Mouse (Mus musculus) lung, embryonic 14.5 days (tissue): Measurements from ENCODE around the gene Taf5. TPM values are rescaled to one million over a fixed set of nuclear protein-coding genes. Genes with fewer than 3 reads are reported as not detected.

Experiments
- ATAC-seq: fragments of 200-750 bp; cut with Nextera tagmentation; 2 replicates; pipeline ENCODE4 v1.8.0; 2017; ENCODE audit warnings: mild to moderate bottlenecking, moderate TSS enrichment, moderate library complexity; ENCODE audit not compliant: insufficient read depth
- DNase-seq: peaks from one replicate; pipeline ENCODE4 v3.0.0-alpha.2; 2015
- H3K27ac ChIP-seq: fragments of 300-500 bp; sonication (generic); 2 replicates; pipeline ENCODE4 v1.5.1; 2014; ENCODE audit warnings: low read depth, mild to moderate bottlenecking, moderate library complexity
- H3K27me3 ChIP-seq: fragments of 300-500 bp; sonication (generic); 2 replicates; pipeline ENCODE4 v1.6.1; 2014; ENCODE audit warnings: low read length, control low read depth; ENCODE audit not compliant: insufficient read depth
- H3K36me3 ChIP-seq: fragments of 300-500 bp; sonication (generic); 2 replicates; pipeline ENCODE4 v1.6.1; 2014; ENCODE audit warnings: control low read depth; ENCODE audit not compliant: insufficient read depth
- H3K4me1 ChIP-seq: fragments of 300-500 bp; sonication (generic); 2 replicates; pipeline ENCODE4 v1.6.1; 2014; ENCODE audit warnings: antibody characterized with exemption, control low read depth; ENCODE audit not compliant: insufficient read depth
- H3K4me2 ChIP-seq: fragments of 300-500 bp; sonication (generic); 2 replicates; pipeline ENCODE4 v1.6.1; 2014; ENCODE audit warnings: mild to moderate bottlenecking
- H3K4me3 ChIP-seq: fragments of 300-500 bp; sonication (generic); 2 replicates; pipeline ENCODE4 v1.5.1; 2014; ENCODE audit warnings: low read depth, low read length
- H3K9ac ChIP-seq: fragments of 300-500 bp; sonication (generic); 2 replicates; pipeline ENCODE4 v1.6.1; 2014
- H3K9me3 ChIP-seq: fragments of 300-500 bp; sonication (generic); 2 replicates; pipeline ENCODE4 v1.6.1; 2016; ENCODE audit warnings: low read depth, low read length, control low read depth
- CTCF ChIP-seq: IDR thresholded peaks from 2 replicates; pipeline ENCODE4 v1.5.1; 2016; ENCODE audit warnings: antibody characterized with exemption, low read depth
- WGBS: fragments of 180-500 bp; shearing (Covaris S2); extraction: QIAGEN DNeasy Blood & Tissue Kit; methylation state at CpG from one replicate; pipeline ENCODE4 v1.1.7; 2014; 5-methylcytosine and 5-hydroxymethylcytosine counted together
- polyA plus RNA-seq: library from polyadenylated mRNA; unstranded; fragments of >200 nt; fragmentation: Nextera tagmentation; extraction: Ambion mirVana; gene quantifications from 2 replicates; pipeline ENCODE4 v1.2.1, GENCODE M21; 2014

Gene Taf5
- polyA plus RNA-seq, 1 experiment from 2014 or later: 9.7 TPM

DNA sequence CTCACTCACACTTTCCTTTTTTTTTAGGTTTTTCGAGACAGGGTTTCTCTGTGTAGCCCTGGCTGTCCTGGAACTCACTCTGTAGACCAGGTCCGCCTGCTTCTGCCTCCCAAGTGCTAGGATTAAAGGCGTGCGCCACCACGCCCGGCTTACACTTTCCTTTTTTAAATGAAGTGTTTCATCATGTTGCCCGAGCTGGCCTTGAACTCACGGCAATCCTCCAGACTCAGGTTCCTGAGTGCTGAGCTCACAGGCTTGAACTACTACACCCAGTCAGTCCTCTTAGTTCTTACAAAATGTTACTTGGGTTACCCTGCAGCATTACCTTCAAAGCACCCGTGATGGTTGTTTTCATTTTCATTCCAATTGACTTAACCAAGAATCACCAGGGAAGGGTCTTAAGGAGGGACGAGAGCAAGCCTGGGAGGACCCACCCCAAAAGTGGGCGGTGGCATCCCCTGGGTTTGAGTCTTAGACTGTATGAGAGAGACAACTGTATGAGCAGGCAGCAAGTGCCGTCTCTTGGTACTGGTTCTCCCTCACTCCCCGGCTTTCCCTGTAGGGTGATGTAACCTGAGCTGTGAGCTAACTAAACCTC is 20.2 kb upstream of the Taf5 start:
- no peak for ATAC-seq
- WGBS: 77% methylated on average over 13 of the region's 13 CpGs
- no peaks in the 10 kb centered on the region for H3K9me3 ChIP-seq
- H3K4me3 ChIP-seq: no peak overlapping the region
- H3K4me2 ChIP-seq: no peak overlapping the region
- no peak for TF ChIP-seq CTCF
- H3K27ac ChIP-seq: no peak overlapping the region
- H3K36me3 ChIP-seq: peaks cover 28% of the 10 kb centered on the region
- peaks cover 6% of the 10 kb centered on the region; the same call in 1 of the 2 replicates for H3K4me1 ChIP-seq
- DNase-seq: no peak
- H3K27me3 ChIP-seq: no peaks in the 10 kb centered on the region
- no peak overlapping the region for H3K9ac ChIP-seq

GRCm38 (mm10) chr19:47049061-47049460 is 18.5 kb upstream of the Taf5 start:
- 56% methylated on average over 4 of the region's 4 CpGs for WGBS
- peak overlapping the region; percentile 86 for H3K4me2 ChIP-seq
- H3K9me3 ChIP-seq: no peaks in the 10 kb centered on the region
- H3K4me1 ChIP-seq: peaks cover 6% of the 10 kb centered on the region; the same call in 1 of the 2 replicates
- H3K27me3 ChIP-seq: no peaks in the 10 kb centered on the region
- peak overlapping the region; percentile 86; the same call in 1 of the 2 replicates for H3K4me3 ChIP-seq
- H3K36me3 ChIP-seq: peaks cover 25% of the 10 kb centered on the region
- DNase-seq (no peak), ATAC-seq (no peak)
- no peak for TF ChIP-seq CTCF
- H3K27ac ChIP-seq: no peak overlapping the region
- H3K9ac ChIP-seq: no peak overlapping the region

GRCm38 (mm10) chr19:47049840-47050239 is 17.7 kb upstream of the Taf5 start:
- no peaks in the 10 kb centered on the region for H3K9me3 ChIP-seq
- H3K36me3 ChIP-seq: peaks cover 25% of the 10 kb centered on the region
- H3K4me1 ChIP-seq: peaks cover 6% of the 10 kb centered on the region; the same call in 1 of the 2 replicates
- peak overlapping the region; percentile 82 for H3K9ac ChIP-seq
- 2% methylated on average over 7 of the region's 7 CpGs for WGBS
- H3K27ac ChIP-seq: no peak overlapping the region
- H3K27me3 ChIP-seq: no peaks in the 10 kb centered on the region
- ATAC-seq (0 out of 2 replicates have a peak, but pooled peaks have one; percentile 32), DNase-seq (no peak)
- H3K4me2 ChIP-seq: peak overlapping the region; percentile 86
- TF ChIP-seq CTCF: no peak
- peak overlapping the region; percentile 86 for H3K4me3 ChIP-seq

- Histone ChIP-seq H3K27ac (peak within 1 kb of the TSS; percentile 90), H3K9me3 (no peaks in the 10 kb centered on the region), H3K4me1 (peaks cover 6% of the 10 kb centered on the region; the same call in 1 of the 2 replicates), H3K9ac (peak within 1 kb of the TSS; percentile 82), H3K27me3 (no peaks in the 10 kb centered on the region), H3K4me2 (peak within 1 kb of the TSS; percentile 86), H3K4me3 (peak within 1 kb of the TSS; percentile 86), H3K36me3 (peaks cover 24% of the 10 kb centered on the region)
- TF ChIP-seq CTCF: no peak
- WGBS: under 1% methylated on average over 75 of the region's 75 CpGs
- DNase-seq (peak; percentile 85), ATAC-seq (peak; percentile 88)
Observed at GRCm38 (mm10) chr19:47050271-47051032, 17.1 kb upstream of the Taf5 start, which contains the start of gene Pcgf6. Pcgf6 (minus strand) TSS chr19:47050906.

GRCm38 (mm10) chr19:47052927-47053326 is 14.6 kb upstream of the Taf5 start:
- WGBS: 74% methylated on average over 4 of the region's 4 CpGs
- H3K4me2 ChIP-seq: no peak overlapping the region
- H3K9ac ChIP-seq: no peak overlapping the region
- 0 out of 2 replicates have a peak, but pooled peaks cover 4% of the 10 kb centered on the region for H3K36me3 ChIP-seq
- peaks cover 6% of the 10 kb centered on the region; the same call in 1 of the 2 replicates for H3K4me1 ChIP-seq
- H3K27ac ChIP-seq: no peak overlapping the region
- ATAC-seq (no peak), DNase-seq (no peak)
- TF ChIP-seq CTCF: no peak
- no peaks in the 10 kb centered on the region for H3K9me3 ChIP-seq
- no peaks in the 10 kb centered on the region for H3K27me3 ChIP-seq
- no peak overlapping the region for H3K4me3 ChIP-seq

GRCm38 (mm10) chr19:47053471-47053870 is 14.1 kb upstream of the Taf5 start:
- DNase-seq (no peak), ATAC-seq (no peak)
- no peak overlapping the region for H3K4me3 ChIP-seq
- H3K9ac ChIP-seq: no peak overlapping the region
- H3K4me2 ChIP-seq: no peak overlapping the region
- H3K9me3 ChIP-seq: no peaks in the 10 kb centered on the region
- H3K4me1 ChIP-seq: peaks cover 6% of the 10 kb centered on the region; the same call in 1 of the 2 replicates
- H3K27me3 ChIP-seq: no peaks in the 10 kb centered on the region
- no peaks in the 10 kb centered on the region for H3K36me3 ChIP-seq
- no peak overlapping the region for H3K27ac ChIP-seq
- TF ChIP-seq CTCF: no peak
- 81% methylated on average over 4 of the region's 4 CpGs for WGBS

- H3K27ac ChIP-seq: no peak overlapping the region
- ATAC-seq (no peak), DNase-seq (no peak)
- no peak overlapping the region for H3K4me2 ChIP-seq
- no peaks in the 10 kb centered on the region for H3K4me1 ChIP-seq
- WGBS: 52% methylated on average over 1 of the region's 1 CpGs
- no peak overlapping the region for H3K9ac ChIP-seq
- no peaks in the 10 kb centered on the region for H3K36me3 ChIP-seq
- no peaks in the 10 kb centered on the region for H3K27me3 ChIP-seq
- no peak overlapping the region for H3K4me3 ChIP-seq
- no peaks in the 10 kb centered on the region for H3K9me3 ChIP-seq
- TF ChIP-seq CTCF: no peak
Observed at GRCm38 (mm10) chr19:47057684-47058083, 9.9 kb upstream of the Taf5 start.
